Comparison of ENCODE assay signal across 12 mouse cellular contexts in genomic region chr10:84412326-84412962, GRCm38 (mm10). TPM values are rescaled to one million over a fixed set of nuclear protein-coding genes. Genes with fewer than 3 reads are reported as not detected.
DNase-seq lines count a peak whose midpoint lies in the region; ATAC-seq and TF ChIP-seq lines count a peak whose summit lies in the region.
"Had no signal": no experiment of that assay in that cellular context is flagged by ENCODE, and none has a peak within 500 bp of the region (broad histone marks: within the 10 kb centered on the region; RNA-seq: fewer than 3 reads in every experiment).

No protein-coding gene starts in this region.

- no peaks in the 10 kb centered on the region for H3K9me3 ChIP-seq in forebrain, embryonic 15.5 days
- H3K9me3 ChIP-seq in forebrain, embryonic 10.5 days, result no peaks in the 10 kb centered on the region
- H3K9me3 ChIP-seq in liver, postnatal 0 days (ENCODE audit: low read length), result no peaks in the 10 kb centered on the region
- no peaks in the 10 kb centered on the region for H3K9me3 ChIP-seq in liver, embryonic 12.5 days (replicated peaks)
- H3K9me3 ChIP-seq: embryonic facial prominence, embryonic 13.5 days; hindbrain, embryonic 13.5 days; neural tube, embryonic 13.5 days had no signal

- no peak overlapping the region for H3K4me3 ChIP-seq in forebrain, embryonic 15.5 days
- no peak overlapping the region for H3K4me3 ChIP-seq in forebrain, embryonic 10.5 days
- no peak overlapping the region for H3K4me3 ChIP-seq in liver, postnatal 0 days (ENCODE audit: low read depth, low read length)
- no peak overlapping the region for H3K4me3 ChIP-seq in liver, embryonic 12.5 days
- H3K4me3 ChIP-seq: embryonic facial prominence, embryonic 13.5 days; hindbrain, embryonic 13.5 days; neural tube, embryonic 13.5 days had no signal

- H3K9ac ChIP-seq in forebrain, embryonic 15.5 days (replicated peaks), result no peak overlapping the region
- H3K9ac ChIP-seq in liver, postnatal 0 days (replicated peaks), result no peak overlapping the region
- H3K9ac ChIP-seq in liver, embryonic 12.5 days, result no peak overlapping the region
- H3K9ac ChIP-seq: embryonic facial prominence, embryonic 13.5 days; hindbrain, embryonic 13.5 days; neural tube, embryonic 13.5 days had no signal

- H3K27me3 ChIP-seq in forebrain, embryonic 15.5 days, result no peaks in the 10 kb centered on the region
- no peaks in the 10 kb centered on the region for H3K27me3 ChIP-seq in forebrain, embryonic 10.5 days (ENCODE audit: poor library complexity, severe bottlenecking)
- H3K27me3 ChIP-seq in liver, postnatal 0 days (ENCODE audit: insufficient read depth, low read length), result no peaks in the 10 kb centered on the region
- H3K27me3 ChIP-seq in liver, embryonic 12.5 days (replicated peaks), result no peaks in the 10 kb centered on the region
- H3K27me3 ChIP-seq: embryonic facial prominence, embryonic 13.5 days; hindbrain, embryonic 13.5 days; neural tube, embryonic 13.5 days had no signal

- H3K4me2 ChIP-seq in forebrain, embryonic 15.5 days (replicated peaks), result no peak overlapping the region
- H3K4me2 ChIP-seq in liver, postnatal 0 days (ENCODE audit: low read depth, low read length), result no peak overlapping the region; the same call in 1 of the 2 replicates
- H3K4me2 ChIP-seq in liver, embryonic 12.5 days, result no peak overlapping the region
- H3K4me2 ChIP-seq: embryonic facial prominence, embryonic 13.5 days; hindbrain, embryonic 13.5 days; neural tube, embryonic 13.5 days had no signal

- no peak for TF ChIP-seq EP300 in liver, postnatal 0 days (IDR thresholded peaks at IDR 0.05; ENCODE audit: low read depth)

- DNase-seq in forebrain, embryonic 10.5 days (ENCODE audit: extremely low spot score, low spot score), result no peak
- DNase-seq in liver, postnatal 0 days, result no peak
- DNase-seq in frontal cortex, postnatal 36 days (ENCODE audit: low spot score in 2 of 2), result no peak
- no peak for DNase-seq in layer of hippocampus, adult 9-11 months
- DNase-seq: liver had no signal

- peak overlapping the region; percentile 86 for H3K27ac ChIP-seq in forebrain, embryonic 15.5 days (replicated peaks)
- H3K27ac ChIP-seq in forebrain, embryonic 10.5 days, result no peak overlapping the region
- 0 out of 2 replicates have a peak overlapping the region, but pooled peaks have one; percentile 0 for H3K27ac ChIP-seq in liver, postnatal 0 days (ENCODE audit: low read depth)
- no peak overlapping the region for H3K27ac ChIP-seq in liver, embryonic 12.5 days
- H3K27ac ChIP-seq: embryonic facial prominence, embryonic 13.5 days; hindbrain, embryonic 13.5 days had no signal

- TF ChIP-seq CTCF in liver, postnatal 0 days (IDR thresholded peaks at IDR 0.05; ENCODE audit: low read depth), result no peak

- no peak for ATAC-seq in forebrain, embryonic 15.5 days (replicated peaks)
- ATAC-seq in liver, postnatal 0 days, result no peak
- ATAC-seq in liver, embryonic 12.5 days, result no peak
- ATAC-seq in common myeloid progenitor, adult 5-6 weeks (replicated peaks; ENCODE audit: low read depth, poor library complexity, severe bottlenecking), result peak; percentile 23; the same call in 1 of the 2 replicates
- peak; percentile 79 for ATAC-seq in megakaryocyte, adult 5-6 weeks (ENCODE audit: poor library complexity, severe bottlenecking)

- H3K36me3 ChIP-seq in forebrain, embryonic 15.5 days, result 0 out of 2 replicates have a peak, but pooled peaks cover 2% of the 10 kb centered on the region
- peaks cover 50% of the 10 kb centered on the region for H3K36me3 ChIP-seq in forebrain, embryonic 10.5 days (replicated peaks)
- H3K36me3 ChIP-seq in liver, postnatal 0 days (replicated peaks; ENCODE audit: insufficient read depth, low read length), result no peaks in the 10 kb centered on the region
- H3K36me3 ChIP-seq in liver, embryonic 12.5 days, result no peaks in the 10 kb centered on the region

- H3K4me1 ChIP-seq in forebrain, embryonic 15.5 days, result peaks cover 71% of the 10 kb centered on the region
- H3K4me1 ChIP-seq in forebrain, embryonic 10.5 days, result peaks cover 38% of the 10 kb centered on the region
- peaks cover 2% of the 10 kb centered on the region; the same call in 1 of the 2 replicates for H3K4me1 ChIP-seq in liver, postnatal 0 days (ENCODE audit: insufficient read depth)
- H3K4me1 ChIP-seq in liver, embryonic 12.5 days, result peaks cover 4% of the 10 kb centered on the region; the same call in 1 of the 2 replicates

- WGBS in forebrain, embryonic 15.5 days, result 79% methylated on average over 12 of the region's 12 CpGs
- WGBS in forebrain, embryonic 10.5 days, result 88% methylated on average over 12 of the region's 12 CpGs
- WGBS in liver, postnatal 0 days (ENCODE audit: insufficient replicate concordance), result 66% methylated on average over 12 of the region's 12 CpGs
- 61% methylated on average over 12 of the region's 12 CpGs for WGBS in liver, embryonic 12.5 days (ENCODE audit: insufficient replicate concordance)

RNA-seq across cellular contexts. Expression of gene Nuak1, which starts 28.0 kb away (rescaled TPM):
- 11.6 and 12.6 TPM in 2 replicates for polyA plus RNA-seq in forebrain, embryonic 15.5 days (2015; fragmentation: Nextera tagmentation; extraction: Ambion mirVana)
- 2.1 and 2.4 TPM in 2 replicates for polyA plus RNA-seq in forebrain, embryonic 10.5 days (2016; fragmentation: Nextera tagmentation; extraction: Ambion mirVana)
- 0.13 and 0.20 TPM in 2 replicates for polyA plus RNA-seq in liver, postnatal 0 days (2015; fragmentation: Nextera tagmentation; extraction: Ambion mirVana)
- polyA plus RNA-seq in liver, embryonic 12.5 days (2016; fragmentation: Nextera tagmentation; extraction: Ambion mirVana), result 0.25 and 0.31 TPM in 2 replicates
- 0.14 and 1.0 TPM in 2 replicates for total RNA-seq in common myeloid progenitor, adult 5-6 weeks (2017)
- 0.05 and 0.29 TPM in 2 replicates for total RNA-seq in megakaryocyte, adult 5-6 weeks (2015)
- 0.11 and 0.37 TPM in 2 replicates for total RNA-seq in megakaryocyte, adult 5-6 weeks (2017)

Comparison
In these comparisons a context has a peak if more than half of its experiments do, and no peak if none do; other contexts are left out.
1. H3K27ac ChIP-seq: peak in forebrain, embryonic 15.5 days (single experiment) and liver, postnatal 0 days (single experiment); none in forebrain, embryonic 10.5 days (single experiment) and liver, embryonic 12.5 days (single experiment).
2. ATAC-seq: peak in common myeloid progenitor, adult 5-6 weeks (single experiment) and megakaryocyte, adult 5-6 weeks (single experiment); none in forebrain, embryonic 15.5 days (single experiment), liver, postnatal 0 days (single experiment) and liver, embryonic 12.5 days (single experiment).